Mouse (Mus musculus) hindbrain, embryonic 13.5 days (tissue): ENCODE results near the gene Bend3. TPM values are rescaled to one million over a fixed set of nuclear protein-coding genes. Genes with fewer than 3 reads are reported as not detected.

Source experiments
- ATAC-seq: fragments of 200-750 bp; cut with Nextera tagmentation; 2 replicates; pipeline ENCODE4 v1.8.0; 2017; ENCODE audit warnings: moderate TSS enrichment; ENCODE audit not compliant: low FRiP score
- H3K27ac ChIP-seq: fragments of 300-500 bp; sonication (generic); 2 replicates; pipeline ENCODE4 v1.5.1; 2015; ENCODE audit warnings: inconsistent platforms, mild to moderate bottlenecking, moderate library complexity
- H3K27me3 ChIP-seq: fragments of 300-500 bp; sonication (generic); 2 replicates; pipeline ENCODE4 v1.6.1; 2015; ENCODE audit warnings: mild to moderate bottlenecking, inconsistent platforms
- H3K36me3 ChIP-seq: fragments of 300-500 bp; sonication (generic); 2 replicates; pipeline ENCODE4 v1.6.1; 2015; ENCODE audit warnings: mild to moderate bottlenecking, inconsistent platforms
- H3K4me1 ChIP-seq: fragments of 300-500 bp; sonication (generic); replicated peaks from 2 replicates; pipeline ENCODE4 v1.6.1; 2015; ENCODE audit warnings: inconsistent platforms
- H3K4me2 ChIP-seq: fragments of 300-500 bp; sonication (generic); 2 replicates; pipeline ENCODE4 v1.6.1; 2015; ENCODE audit warnings: inconsistent platforms, mild to moderate bottlenecking, moderate library complexity
- H3K4me3 ChIP-seq: fragments of 300-500 bp; sonication (generic); 2 replicates; pipeline ENCODE4 v1.5.1; 2015; ENCODE audit warnings: mild to moderate bottlenecking, inconsistent platforms
- H3K9ac ChIP-seq: fragments of 300-500 bp; sonication (generic); 2 replicates; pipeline ENCODE4 v1.6.1; 2015; ENCODE audit warnings: mild to moderate bottlenecking, inconsistent platforms
- H3K9me3 ChIP-seq: fragments of 300-500 bp; sonication (generic); 2 replicates; pipeline ENCODE4 v1.6.1; 2016; ENCODE audit warnings: inconsistent platforms
- WGBS: fragments of 180-500 bp; shearing (Covaris S2); methylation state at CpG from one replicate; pipeline ENCODE4 v1.1.7; 2015; 5-methylcytosine and 5-hydroxymethylcytosine counted together
- polyA plus RNA-seq: library from polyadenylated mRNA; unstranded; fragments of >200 nt; fragmentation: Nextera tagmentation; extraction: Ambion mirVana; gene quantifications from 2 replicates; pipeline ENCODE4 v1.2.1, GENCODE M21; 2015

Bend3 gene
- polyA plus RNA-seq: 3.0 and 3.8 TPM in 2 replicates

- Histone ChIP-seq H3K4me3 (peak within 1 kb of the TSS; percentile 76), H3K36me3 (no peaks in the 10 kb centered on the region), H3K27ac (peak within 1 kb of the TSS; percentile 98), H3K9ac (peak within 1 kb of the TSS; percentile 90), H3K27me3 (no peaks in the 10 kb centered on the region), H3K4me1 (peaks cover 59% of the 10 kb centered on the region), H3K4me2 (peak within 1 kb of the TSS; percentile 97), H3K9me3 (no peaks in the 10 kb centered on the region)
- peak; percentile 81 for ATAC-seq
- under 1% methylated on average over 38 of the region's 101 CpGs for WGBS
Observed at GRCm38 (mm10) chr10:43478751-43479435, at the start of gene Bend3. Gene Bend3 (plus strand): TSS chr10:43478831.

- ATAC-seq: no peak
- Histone ChIP-seq H3K4me3 (no peak overlapping the region), H3K36me3 (peaks cover 7% of the 10 kb centered on the region), H3K27ac (no peak overlapping the region), H3K4me1 (no peaks in the 10 kb centered on the region), H3K4me2 (no peak overlapping the region), H3K9me3 (0 out of 2 replicates have a peak, but pooled peaks cover 1% of the 10 kb centered on the region), H3K27me3 (no peaks in the 10 kb centered on the region), H3K9ac (no peak overlapping the region)
- 85% methylated on average over 5 of the region's 5 CpGs for WGBS
Observed at GRCm38 (mm10) chr10:43430606-43431005, 48.0 kb upstream of the Bend3 start.

GRCm38 (mm10) chr10:43434326-43434725 is 44.3 kb upstream of the Bend3 start:
- H3K4me2 ChIP-seq: no peak overlapping the region
- H3K27me3 ChIP-seq: no peaks in the 10 kb centered on the region
- H3K36me3 ChIP-seq: peaks cover 9% of the 10 kb centered on the region
- no peak for ATAC-seq
- no peak overlapping the region for H3K27ac ChIP-seq
- H3K4me1 ChIP-seq: peaks cover 10% of the 10 kb centered on the region
- 97% methylated on average over 4 of the region's 4 CpGs for WGBS
- no peak overlapping the region for H3K4me3 ChIP-seq
- H3K9ac ChIP-seq: no peak overlapping the region
- 0 out of 2 replicates have a peak, but pooled peaks cover 2% of the 10 kb centered on the region for H3K9me3 ChIP-seq

GRCm38 (mm10) chr10:43435757-43436156 is 42.9 kb upstream of the Bend3 start:
- 93% methylated on average over 3 of the region's 3 CpGs for WGBS
- Histone ChIP-seq H3K4me3 (no peak overlapping the region), H3K4me1 (peaks cover 25% of the 10 kb centered on the region), H3K36me3 (peaks cover 9% of the 10 kb centered on the region), H3K4me2 (no peak overlapping the region), H3K27ac (no peak overlapping the region), H3K9ac (no peak overlapping the region), H3K27me3 (no peaks in the 10 kb centered on the region), H3K9me3 (0 out of 2 replicates have a peak, but pooled peaks cover 2% of the 10 kb centered on the region)
- ATAC-seq: no peak

- no peaks in the 10 kb centered on the region for H3K27me3 ChIP-seq
- H3K9me3 ChIP-seq: 0 out of 2 replicates have a peak, but pooled peaks cover 2% of the 10 kb centered on the region
- peak overlapping the region; percentile 46 for H3K9ac ChIP-seq
- peak overlapping the region; percentile 29 for H3K4me2 ChIP-seq
- peaks cover 33% of the 10 kb centered on the region for H3K4me1 ChIP-seq
- H3K4me3 ChIP-seq: no peak overlapping the region
- WGBS: 9% methylated on average over 7 of the region's 7 CpGs
- ATAC-seq: peak; percentile 60
- H3K36me3 ChIP-seq: peaks cover 4% of the 10 kb centered on the region; the same call in 1 of the 2 replicates
- H3K27ac ChIP-seq: peak overlapping the region; percentile 89
Observed at GRCm38 (mm10) chr10:43439492-43439941, 39.1 kb upstream of the Bend3 start.

GRCm38 (mm10) chr10:43440050-43440449 is 38.6 kb upstream of the Bend3 start:
- 0 out of 2 replicates have a peak, but pooled peaks cover 2% of the 10 kb centered on the region for H3K9me3 ChIP-seq
- peaks cover 4% of the 10 kb centered on the region; the same call in 1 of the 2 replicates for H3K36me3 ChIP-seq
- 17% methylated on average over 13 of the region's 13 CpGs for WGBS
- no peak for ATAC-seq
- peaks cover 33% of the 10 kb centered on the region for H3K4me1 ChIP-seq
- peak overlapping the region; percentile 89 for H3K27ac ChIP-seq
- no peaks in the 10 kb centered on the region for H3K27me3 ChIP-seq
- peak overlapping the region; percentile 59 for H3K9ac ChIP-seq
- H3K4me2 ChIP-seq: peak overlapping the region; percentile 29
- no peak overlapping the region for H3K4me3 ChIP-seq

GRCm38 (mm10) chr10:43440981-43441740 is 37.5 kb upstream of the Bend3 start:
- peak overlapping the region; percentile 89 for H3K27ac ChIP-seq
- H3K4me1 ChIP-seq: peaks cover 33% of the 10 kb centered on the region
- no peaks in the 10 kb centered on the region for H3K36me3 ChIP-seq
- WGBS: 45% methylated on average over 15 of the region's 15 CpGs
- H3K9ac ChIP-seq: no peak overlapping the region
- ATAC-seq: no peak
- no peak overlapping the region for H3K4me3 ChIP-seq
- H3K27me3 ChIP-seq: no peaks in the 10 kb centered on the region
- H3K9me3 ChIP-seq: no peaks in the 10 kb centered on the region
- H3K4me2 ChIP-seq: no peak overlapping the region

- ATAC-seq: no peak
- Histone ChIP-seq H3K9me3 (no peaks in the 10 kb centered on the region), H3K4me2 (no peak overlapping the region), H3K36me3 (no peaks in the 10 kb centered on the region), H3K27ac (no peak overlapping the region), H3K9ac (no peak overlapping the region), H3K4me3 (no peak overlapping the region), H3K4me1 (peaks cover 6% of the 10 kb centered on the region), H3K27me3 (no peaks in the 10 kb centered on the region)
- 92% methylated on average over 3 of the region's 3 CpGs for WGBS
Observed at GRCm38 (mm10) chr10:43448656-43449055, 30.0 kb upstream of the Bend3 start.

- WGBS: 23% methylated on average over 16 of the region's 16 CpGs
- Histone ChIP-seq H3K9ac (no peak overlapping the region), H3K4me1 (peaks cover 6% of the 10 kb centered on the region), H3K36me3 (no peaks in the 10 kb centered on the region), H3K27me3 (no peaks in the 10 kb centered on the region), H3K4me2 (peak overlapping the region; percentile 40), H3K27ac (no peak overlapping the region), H3K9me3 (no peaks in the 10 kb centered on the region), H3K4me3 (peak overlapping the region; percentile 13; the same call in 1 of the 2 replicates)
- peak; percentile 92 for ATAC-seq
Observed at GRCm38 (mm10) chr10:43451848-43452662, 26.6 kb upstream of the Bend3 start.

- Histone ChIP-seq H3K27me3 (no peaks in the 10 kb centered on the region), H3K4me1 (peaks cover 6% of the 10 kb centered on the region), H3K9ac (no peak overlapping the region), H3K4me2 (peak overlapping the region; percentile 40), H3K9me3 (no peaks in the 10 kb centered on the region), H3K4me3 (no peak overlapping the region), H3K27ac (no peak overlapping the region), H3K36me3 (no peaks in the 10 kb centered on the region)
- WGBS: 18% methylated on average over 5 of the region's 5 CpGs
- ATAC-seq: no peak
Observed at GRCm38 (mm10) chr10:43452663-43452996, 26.0 kb upstream of the Bend3 start.

- Histone ChIP-seq H3K9ac (no peak overlapping the region), H3K27me3 (no peaks in the 10 kb centered on the region), H3K27ac (no peak overlapping the region), H3K9me3 (no peaks in the 10 kb centered on the region), H3K4me2 (no peak overlapping the region), H3K4me3 (no peak overlapping the region), H3K36me3 (no peaks in the 10 kb centered on the region), H3K4me1 (peaks cover 6% of the 10 kb centered on the region)
- ATAC-seq: no peak
- 85% methylated on average over 1 of the region's 1 CpGs for WGBS
Observed at GRCm38 (mm10) chr10:43454219-43454618, 24.4 kb upstream of the Bend3 start.

- ATAC-seq: no peak
- Histone ChIP-seq H3K9ac (no peak overlapping the region), H3K27me3 (no peaks in the 10 kb centered on the region), H3K9me3 (no peaks in the 10 kb centered on the region), H3K36me3 (no peaks in the 10 kb centered on the region), H3K4me3 (no peak overlapping the region), H3K27ac (no peak overlapping the region), H3K4me1 (peaks cover 6% of the 10 kb centered on the region), H3K4me2 (no peak overlapping the region)
- 95% methylated on average over 3 of the region's 3 CpGs for WGBS
Observed at GRCm38 (mm10) chr10:43454671-43455070, 24.0 kb upstream of the Bend3 start.
